Mouse (Mus musculus) limb, embryonic 12.5 days (tissue): ENCODE results near the gene Sugp1. TPM values are rescaled to one million over a fixed set of nuclear protein-coding genes. Genes with fewer than 3 reads are reported as not detected.
"Not testable (repeated sequence)": the region's sequence is repeated elsewhere in the genome, so short reads cannot be mapped to it uniquely, and the experiment has no call there.

ENCODE experiments used
- ATAC-seq: fragments of 200-750 bp; cut with Nextera tagmentation; 2 replicates; pipeline ENCODE4 v1.8.0; 2017; ENCODE audit warnings: low read depth, moderate TSS enrichment; ENCODE audit not compliant: insufficient number of reproducible peaks, insufficient read depth, low FRiP score, low TSS enrichment
- H3K27ac ChIP-seq: fragments of 300-500 bp; sonication (generic); 2 replicates; pipeline ENCODE4 v1.5.1; 2016; ENCODE audit warnings: mild to moderate bottlenecking, moderate library complexity
- H3K27me3 ChIP-seq: fragments of 300-500 bp; sonication (generic); 2 replicates; pipeline ENCODE4 v1.6.1; 2016; ENCODE audit warnings: mild to moderate bottlenecking, moderate library complexity
- H3K36me3 ChIP-seq: fragments of 300-500 bp; sonication (generic); 2 replicates; pipeline ENCODE4 v1.6.1; 2016; ENCODE audit warnings: mild to moderate bottlenecking, moderate library complexity
- H3K4me1 ChIP-seq: fragments of 300-500 bp; sonication (generic); replicated peaks from 2 replicates; pipeline ENCODE4 v1.6.1; 2016
- H3K4me2 ChIP-seq: fragments of 300-500 bp; sonication (generic); 2 replicates; pipeline ENCODE4 v1.6.1; 2016; ENCODE audit warnings: mild to moderate bottlenecking, moderate library complexity
- H3K4me3 ChIP-seq: fragments of 300-500 bp; sonication (generic); replicated peaks from 2 replicates; pipeline ENCODE4 v1.5.1; 2016; ENCODE audit warnings: mild to moderate bottlenecking
- H3K9ac ChIP-seq: fragments of 300-500 bp; sonication (generic); replicated peaks from 2 replicates; pipeline ENCODE4 v1.6.1; 2016; ENCODE audit warnings: mild to moderate bottlenecking, moderate library complexity
- H3K9me3 ChIP-seq: fragments of 300-500 bp; sonication (generic); 2 replicates; pipeline ENCODE4 v1.6.1; 2016; ENCODE audit warnings: mild to moderate bottlenecking, moderate library complexity
- WGBS: fragments of 180-500 bp; shearing (Covaris S2); methylation state at CpG from one replicate; pipeline ENCODE4 v1.1.7; 2016; 5-methylcytosine and 5-hydroxymethylcytosine counted together
- polyA plus RNA-seq: library from polyadenylated mRNA; unstranded; fragments of >200 nt; fragmentation: Nextera tagmentation; extraction: Ambion mirVana; gene quantifications from 2 replicates; pipeline ENCODE4 v1.2.1, GENCODE M21; 2016

Sugp1 gene
- 55.9 and 58.9 TPM in 2 replicates for polyA plus RNA-seq

DNA sequence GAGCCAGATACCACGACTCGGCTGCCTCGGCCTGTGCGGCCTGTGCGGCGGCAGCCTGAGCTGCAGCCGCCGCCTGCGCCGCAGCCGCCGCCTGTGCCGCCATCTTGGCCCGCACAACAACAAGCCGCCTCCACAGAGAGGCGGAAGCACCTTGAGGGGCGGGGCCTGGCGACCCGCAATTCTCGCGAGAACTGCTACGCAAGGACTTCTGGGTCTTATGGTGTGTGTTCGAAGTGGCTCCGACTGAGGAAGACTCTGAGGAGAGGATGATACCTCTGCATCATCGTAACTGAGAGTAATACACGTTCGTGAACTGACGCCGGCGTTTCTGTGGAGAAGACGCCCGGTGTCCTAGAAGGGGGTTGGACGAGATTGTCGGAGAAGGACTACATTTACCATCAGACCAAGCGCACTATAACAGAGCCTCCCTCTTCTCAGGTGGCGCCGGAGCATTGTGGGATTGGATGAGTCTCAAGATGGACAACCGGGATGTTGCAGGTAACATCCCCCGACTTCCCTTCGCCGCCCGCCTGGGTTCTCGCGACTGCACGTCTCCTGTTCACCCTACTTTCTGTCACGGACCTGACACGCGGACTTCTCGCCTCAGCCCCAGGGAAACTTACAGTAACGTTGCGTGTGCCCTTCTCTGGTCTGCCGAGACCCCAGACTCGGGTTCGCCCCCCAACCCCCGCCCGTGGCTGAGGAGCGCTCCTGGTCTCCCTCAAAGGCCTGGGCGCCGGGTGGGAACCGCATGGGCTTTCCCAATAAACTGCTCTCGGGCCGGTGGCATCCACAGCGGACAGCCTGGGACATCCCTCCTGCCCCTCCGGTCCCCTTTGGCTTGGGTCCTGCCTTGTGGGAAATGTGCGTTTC is at the start of gene Sugp1, which contains the start of gene Mau2:
Gene Sugp1, plus strand, starts transcription at position 231 of the 873 bp plus-strand sequence.
Gene Mau2, minus strand, starts transcription at position 152 of the 873 bp plus-strand sequence.
- peak; percentile 94 for ATAC-seq
- Histone ChIP-seq H3K4me2 (peak within 1 kb of the TSS; percentile 96), H3K9ac (peak within 1 kb of the TSS; percentile 96), H3K36me3 (peaks cover 11% of the 10 kb centered on the region; the same call in 1 of the 2 replicates), H3K4me1 (peaks cover 28% of the 10 kb centered on the region), H3K27me3 (no peaks in the 10 kb centered on the region), H3K27ac (peak within 1 kb of the TSS; percentile 57), H3K9me3 (no peaks in the 10 kb centered on the region), H3K4me3 (peak within 1 kb of the TSS; percentile 86)
- WGBS = under 1% methylated on average over 65 of the region's 65 CpGs

DNA sequence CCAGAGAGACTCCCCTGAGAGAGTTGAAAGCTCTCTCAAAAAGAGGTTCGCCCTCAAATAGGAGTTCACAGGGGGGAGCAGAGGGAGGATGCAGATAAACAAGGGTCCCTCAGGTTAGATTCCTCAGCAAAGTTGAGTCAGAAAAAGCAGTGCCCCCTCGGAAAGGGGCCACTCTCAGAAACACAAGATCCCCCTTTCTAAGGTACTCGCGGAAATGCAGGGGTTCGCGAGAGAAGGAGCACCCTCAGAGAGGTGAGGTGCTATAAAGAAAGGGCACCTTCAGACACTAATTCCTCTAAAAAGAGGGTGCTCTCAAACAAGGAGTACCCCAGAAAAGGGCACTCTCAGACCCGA is 47.2 kb upstream of the Sugp1 start:
- Histone ChIP-seq H3K4me3 (peak overlapping the region; percentile 96), H3K4me1 (peaks cover 13% of the 10 kb centered on the region), H3K27ac (peak overlapping the region; percentile 84), H3K36me3 (peaks cover 7% of the 10 kb centered on the region; the same call in 1 of the 2 replicates), H3K9ac (peak overlapping the region; percentile 79), H3K27me3 (no peaks in the 10 kb centered on the region), H3K9me3 (no peaks in the 10 kb centered on the region), H3K4me2 (peak overlapping the region; percentile 80)
- WGBS = under 1% methylated on average over 7 of the region's 7 CpGs
- no peak for ATAC-seq

DNA sequence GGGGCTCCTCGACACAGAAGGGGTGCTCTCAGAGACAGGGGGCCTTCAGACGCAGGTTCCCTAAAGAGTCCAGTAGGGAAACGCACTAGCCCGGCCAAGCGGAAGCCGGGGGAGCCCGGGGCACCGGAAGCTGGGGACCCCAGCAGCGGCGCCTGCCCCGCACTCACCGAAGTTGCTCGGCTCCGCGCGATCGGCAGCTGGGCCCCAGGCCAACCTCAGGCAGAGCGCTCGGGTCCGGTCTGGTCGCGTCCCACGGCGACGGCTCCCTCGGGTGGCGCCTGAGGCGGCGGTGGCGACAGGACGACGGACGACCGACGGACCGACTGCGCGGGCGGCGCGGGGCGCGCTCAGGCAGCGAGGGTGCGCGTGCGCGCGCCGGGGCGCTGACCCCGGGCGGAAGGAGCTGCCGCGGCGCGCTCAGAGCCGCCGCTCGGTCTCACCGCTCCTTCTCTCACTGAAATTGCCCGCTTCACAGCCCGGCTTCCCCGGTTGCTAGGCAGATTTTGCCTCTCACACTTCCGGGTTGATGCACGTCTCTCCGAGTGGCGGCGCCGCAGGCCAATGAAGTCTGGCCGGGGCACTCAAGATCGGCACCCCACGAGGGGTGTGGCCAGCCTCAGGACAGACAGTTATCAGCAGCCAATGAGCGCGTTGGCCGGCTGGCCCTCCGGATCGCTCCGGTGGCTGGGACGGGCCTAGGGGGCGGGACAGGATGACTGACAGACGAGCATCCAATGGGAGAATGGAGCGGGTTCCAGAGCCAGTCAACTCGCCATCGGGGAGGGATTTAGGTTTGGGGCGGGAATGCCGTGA is 46.6 kb upstream of the Sugp1 start, which contains the start of gene Gatad2a:
Gene Gatad2a, minus strand, starts transcription at position 609 of the 813 bp plus-strand sequence.
- peak within 1 kb of the TSS; percentile 80 for H3K4me2 ChIP-seq
- peak within 1 kb of the TSS; percentile 79 for H3K9ac ChIP-seq
- H3K4me3 ChIP-seq = peak within 1 kb of the TSS; percentile 96
- H3K9me3 ChIP-seq = no peaks in the 10 kb centered on the region
- no peaks in the 10 kb centered on the region for H3K27me3 ChIP-seq
- H3K27ac ChIP-seq = peak within 1 kb of the TSS; percentile 84
- ATAC-seq = peak; percentile 100
- H3K36me3 ChIP-seq = peaks cover 7% of the 10 kb centered on the region; the same call in 1 of the 2 replicates
- peaks cover 13% of the 10 kb centered on the region for H3K4me1 ChIP-seq
- under 1% methylated on average over 79 of the region's 87 CpGs for WGBS

DNA sequence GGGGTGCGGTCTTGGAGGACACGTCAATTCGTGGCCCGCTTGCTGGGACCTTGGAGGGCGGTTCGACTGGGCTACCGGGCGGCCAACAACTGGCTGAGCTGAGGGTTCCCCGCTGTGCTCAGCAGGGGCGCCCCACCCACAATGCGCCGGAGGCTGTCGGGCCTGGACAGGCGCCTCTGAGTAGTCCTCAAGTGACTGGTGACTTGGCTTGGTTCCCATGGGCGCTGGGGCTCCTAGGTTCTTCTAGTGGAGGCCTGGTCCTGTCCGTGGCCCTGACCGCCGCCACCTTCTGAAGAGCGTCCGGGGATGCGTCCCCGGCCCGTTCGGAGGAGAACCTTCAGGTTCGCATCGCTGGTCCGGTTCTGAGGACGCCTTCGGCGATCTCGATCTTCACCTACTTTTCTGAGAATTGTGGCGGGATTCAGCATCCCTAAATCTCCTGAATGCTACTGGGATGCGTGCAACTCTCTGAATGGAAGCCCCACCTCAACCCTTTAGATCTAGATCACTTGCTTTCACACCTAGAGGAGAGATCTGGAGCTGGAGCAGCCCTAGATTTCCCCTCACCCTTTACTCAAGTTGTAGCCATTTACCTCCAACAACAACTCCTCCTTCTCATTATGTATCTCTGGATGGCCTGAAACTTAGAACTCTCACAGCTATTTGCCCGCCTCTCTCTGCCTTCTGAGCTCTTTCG is 45.9 kb upstream of the Sugp1 start:
- Histone ChIP-seq H3K4me2 (peak overlapping the region; percentile 79), H3K4me1 (peaks cover 20% of the 10 kb centered on the region), H3K4me3 (peak overlapping the region; percentile 96), H3K27me3 (no peaks in the 10 kb centered on the region), H3K9ac (peak overlapping the region; percentile 73), H3K27ac (peak overlapping the region; percentile 78), H3K36me3 (peaks cover 7% of the 10 kb centered on the region; the same call in 1 of the 2 replicates), H3K9me3 (no peaks in the 10 kb centered on the region)
- WGBS = 3% methylated on average over 35 of the region's 35 CpGs
- no peak for ATAC-seq

DNA sequence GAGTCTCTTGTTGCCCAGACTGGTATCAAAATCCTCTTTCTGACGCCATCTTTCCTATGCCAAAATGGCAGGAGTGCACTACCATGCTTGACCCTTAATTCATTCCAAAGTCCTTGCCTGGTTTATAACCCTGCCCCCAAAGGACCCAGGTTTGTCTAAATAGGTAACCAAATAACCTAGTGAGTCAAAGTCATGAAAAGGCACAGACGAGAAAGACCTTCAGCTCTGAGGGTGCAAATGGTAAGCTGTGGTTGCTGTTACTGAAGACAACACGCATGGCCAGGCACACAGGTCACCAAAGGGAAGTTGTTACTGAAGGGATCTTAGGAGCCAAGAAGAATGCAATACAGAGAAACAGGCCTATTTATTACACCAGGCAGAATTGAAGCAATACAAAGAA is 43.9 kb upstream of the Sugp1 start:
- H3K9ac ChIP-seq = no peak overlapping the region
- no peaks in the 10 kb centered on the region for H3K36me3 ChIP-seq
- no peak for ATAC-seq
- no peaks in the 10 kb centered on the region for H3K9me3 ChIP-seq
- no peak overlapping the region for H3K4me3 ChIP-seq
- H3K4me2 ChIP-seq = no peak overlapping the region
- peaks cover 20% of the 10 kb centered on the region for H3K4me1 ChIP-seq
- no peak overlapping the region for H3K27ac ChIP-seq
- no peaks in the 10 kb centered on the region for H3K27me3 ChIP-seq
- 91% methylated on average over 3 of the region's 3 CpGs for WGBS

DNA sequence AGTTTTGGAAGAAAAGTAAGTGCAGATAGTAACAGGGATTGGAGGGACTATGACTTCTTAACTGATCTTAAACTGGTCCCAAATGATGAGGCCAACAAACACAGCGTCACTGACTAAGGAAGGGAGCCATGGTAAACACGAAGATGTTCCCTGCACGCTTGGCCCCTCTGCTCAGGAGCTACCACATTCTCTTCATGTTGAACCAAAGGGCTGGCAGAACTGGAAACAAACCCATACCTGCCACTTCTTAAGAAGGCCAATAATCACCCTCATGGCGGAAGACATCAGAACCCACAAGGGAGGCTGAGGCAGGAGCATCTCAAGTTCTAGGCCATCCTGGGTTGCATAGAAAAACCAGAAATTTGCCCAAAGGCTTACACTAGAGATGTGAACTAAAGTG is 43.4 kb upstream of the Sugp1 start:
- H3K9ac ChIP-seq = no peak overlapping the region
- peaks cover 17% of the 10 kb centered on the region for H3K4me1 ChIP-seq
- no peaks in the 10 kb centered on the region for H3K36me3 ChIP-seq
- H3K4me3 ChIP-seq = no peak overlapping the region
- ATAC-seq = no peak
- H3K27ac ChIP-seq = no peak overlapping the region
- H3K9me3 ChIP-seq = no peaks in the 10 kb centered on the region
- no peaks in the 10 kb centered on the region for H3K27me3 ChIP-seq
- WGBS = 89% methylated on average over 4 of the region's 4 CpGs
- no peak overlapping the region for H3K4me2 ChIP-seq

DNA sequence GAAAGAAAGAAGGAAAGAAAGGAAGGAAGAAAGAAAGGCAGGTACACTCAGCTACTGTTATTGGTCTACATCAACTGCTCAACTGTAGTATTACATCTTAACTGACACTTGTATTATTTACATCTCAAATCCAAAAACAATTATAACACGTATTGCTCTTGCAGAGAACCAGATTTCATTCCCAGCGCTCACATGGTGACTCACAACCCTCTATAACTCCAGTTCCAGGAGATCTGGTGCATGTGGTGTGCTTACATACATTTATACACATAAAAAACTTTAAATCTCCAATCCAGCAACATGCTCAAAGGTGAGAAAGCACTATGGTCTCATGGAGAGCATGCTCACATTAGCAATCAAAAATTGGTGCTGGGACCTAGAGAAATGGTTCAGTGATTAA is 42.4 kb upstream of the Sugp1 start:
- ATAC-seq = no peak
- Histone ChIP-seq H3K27ac (no peak overlapping the region), H3K4me1 (peaks cover 9% of the 10 kb centered on the region; the same call in 1 of the 2 replicates), H3K36me3 (no peaks in the 10 kb centered on the region), H3K9ac (no peak overlapping the region), H3K4me2 (no peak overlapping the region), H3K27me3 (no peaks in the 10 kb centered on the region), H3K9me3 (no peaks in the 10 kb centered on the region), H3K4me3 (no peak overlapping the region)
- WGBS = 92% methylated on average over 2 of the region's 2 CpGs

DNA sequence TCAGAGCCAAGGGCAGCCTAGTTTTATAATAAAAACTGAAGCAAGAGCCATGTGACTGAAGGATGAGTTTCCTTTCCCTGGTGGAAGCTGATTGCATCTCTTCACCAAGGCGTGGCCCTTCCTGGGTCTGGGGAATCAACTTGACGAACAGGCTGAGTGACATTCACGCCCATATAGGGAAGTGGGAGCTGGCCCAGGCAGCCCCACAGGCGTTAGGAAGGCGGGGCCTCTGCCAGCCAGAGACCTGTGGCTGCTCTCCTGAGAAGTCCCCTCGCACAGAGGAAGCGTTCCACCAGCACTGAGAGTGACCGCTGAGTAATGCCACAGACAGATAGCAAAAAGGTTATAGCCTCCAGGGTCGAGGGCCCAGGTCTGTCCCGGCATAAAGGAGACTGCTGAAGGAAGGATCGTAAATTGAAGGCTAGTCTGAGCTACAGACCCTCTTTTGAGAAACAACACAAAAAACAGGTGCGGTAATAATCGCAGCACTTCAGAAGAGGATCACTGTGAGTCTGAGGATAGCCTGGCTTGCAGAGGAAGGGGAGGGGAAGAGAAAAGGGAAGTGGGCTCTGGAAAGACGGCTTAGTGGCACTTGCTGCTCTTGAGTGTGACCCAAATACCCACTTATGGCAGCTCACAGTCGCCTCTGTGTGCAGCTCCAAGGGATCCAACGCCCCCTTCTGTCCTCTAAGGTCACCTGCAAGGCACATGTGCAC is 41.3 kb upstream of the Sugp1 start:
- H3K9ac ChIP-seq = no peak overlapping the region
- H3K4me2 ChIP-seq = peak overlapping the region; percentile 38
- H3K4me3 ChIP-seq = peak overlapping the region; percentile 18
- no peaks in the 10 kb centered on the region for H3K9me3 ChIP-seq
- no peaks in the 10 kb centered on the region for H3K36me3 ChIP-seq
- H3K27ac ChIP-seq = no peak overlapping the region
- 1% methylated on average over 16 of the region's 16 CpGs for WGBS
- ATAC-seq = no peak
- H3K27me3 ChIP-seq = no peaks in the 10 kb centered on the region
- H3K4me1 ChIP-seq = peaks cover 7% of the 10 kb centered on the region; the same call in 1 of the 2 replicates

DNA sequence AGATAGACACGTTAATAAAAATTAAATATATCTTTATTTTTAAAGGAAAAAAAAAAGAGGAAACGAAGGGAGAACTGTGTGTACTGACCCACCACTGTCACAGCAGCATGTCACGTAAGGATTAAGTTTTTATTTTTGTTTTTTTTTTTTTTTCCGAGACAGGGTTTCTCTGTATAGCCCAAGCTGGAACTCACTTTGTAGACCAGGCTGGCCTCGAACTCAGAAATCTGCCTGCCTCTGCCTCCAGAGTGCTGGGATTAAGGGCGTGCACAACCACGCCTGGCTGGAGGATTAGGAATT is 40.8 kb upstream of the Sugp1 start:
- H3K4me2 ChIP-seq = peak overlapping the region; percentile 38
- 42% methylated on average over 7 of the region's 7 CpGs for WGBS

DNA sequence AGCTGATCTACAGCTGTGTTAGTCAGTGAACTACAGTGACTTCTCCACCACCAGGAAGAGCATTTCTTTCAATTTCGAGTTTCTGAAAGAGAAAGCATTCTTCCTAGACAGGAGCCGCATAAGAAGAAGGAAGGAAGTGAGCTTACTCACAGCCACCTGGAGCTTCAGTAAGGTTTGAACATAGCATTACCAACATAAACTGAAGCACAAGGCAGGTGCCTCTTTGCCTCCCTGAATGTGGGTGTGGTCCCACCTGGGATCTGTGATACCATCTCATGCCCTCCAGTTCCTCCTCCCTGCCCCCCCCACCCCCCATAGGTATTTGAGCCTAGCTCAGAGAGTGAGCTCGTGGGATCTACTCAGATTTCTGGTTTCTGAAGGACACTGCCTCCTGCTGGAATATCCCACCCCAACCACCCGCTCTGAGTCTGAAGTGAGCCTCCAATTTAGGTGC is 39.4 kb upstream of the Sugp1 start:
- Histone ChIP-seq H3K27ac (no peak overlapping the region), H3K36me3 (no peaks in the 10 kb centered on the region), H3K4me2 (no peak overlapping the region), H3K4me3 (no peak overlapping the region), H3K9ac (no peak overlapping the region), H3K27me3 (no peaks in the 10 kb centered on the region), H3K4me1 (peaks cover 7% of the 10 kb centered on the region; the same call in 1 of the 2 replicates), H3K9me3 (no peaks in the 10 kb centered on the region)
- no peak for ATAC-seq
- WGBS = 49% methylated on average over 4 of the region's 4 CpGs

More for the DNA sequence above, 40.8 kb upstream of the Sugp1 start:
- not testable (repeated sequence) for H3K9ac ChIP-seq, ATAC-seq, H3K9me3 ChIP-seq, H3K36me3 ChIP-seq, H3K4me1 ChIP-seq, H3K27me3 ChIP-seq, H3K27ac ChIP-seq
- peak overlapping the region; percentile 18 for H3K4me3 ChIP-seq
